Comparison of ENCODE assay signal across 8 mouse cellular contexts in genomic region chr5:8356885-8357651, GRCm38 (mm10). TPM values are rescaled to one million over a fixed set of nuclear protein-coding genes. Genes with fewer than 3 reads are reported as not detected.
A peak's percentile ranks its signal among the peaks of the same experiment; 100 is the strongest.
DNase-seq lines count a peak whose midpoint lies in the region; ATAC-seq lines count a peak whose summit lies in the region.

No protein-coding gene starts in this region.

- 26% methylated on average over 13 of the region's 13 CpGs for WGBS in heart, embryonic 16.5 days
- 17% methylated on average over 13 of the region's 13 CpGs for WGBS in lung, embryonic 16.5 days

- H3K27ac ChIP-seq in heart, embryonic 16.5 days (ENCODE audit: low read length), result peak overlapping the region; percentile 77
- H3K27ac ChIP-seq in lung, embryonic 16.5 days (ENCODE audit: low read length), result no peak overlapping the region

- peak; percentile 70 for ATAC-seq in heart, embryonic 16.5 days (replicated peaks; ENCODE audit: extremely low read depth, insufficient read depth, low FRiP score)
- peak; percentile 86 for ATAC-seq in lung, embryonic 16.5 days (ENCODE audit: low read depth)

- H3K9me3 ChIP-seq in heart, embryonic 16.5 days (replicated peaks; ENCODE audit: control insufficient read depth, low read length), result no peaks in the 10 kb centered on the region
- no peaks in the 10 kb centered on the region for H3K9me3 ChIP-seq in lung, embryonic 16.5 days (ENCODE audit: control insufficient read depth, low read length)

- H3K36me3 ChIP-seq in heart, embryonic 16.5 days (ENCODE audit: control insufficient read depth, insufficient read depth), result no peaks in the 10 kb centered on the region
- no peaks in the 10 kb centered on the region for H3K36me3 ChIP-seq in lung, embryonic 16.5 days (ENCODE audit: control insufficient read depth, insufficient read depth, low read length)

- peak overlapping the region; percentile 27 for H3K4me2 ChIP-seq in heart, embryonic 16.5 days (ENCODE audit: low read depth, low read length)
- no peak overlapping the region for H3K4me2 ChIP-seq in lung, embryonic 16.5 days (ENCODE audit: low read depth, low read length)

- no peaks in the 10 kb centered on the region for H3K27me3 ChIP-seq in heart, embryonic 16.5 days (ENCODE audit: control insufficient read depth, insufficient read depth, low read length)
- no peaks in the 10 kb centered on the region for H3K27me3 ChIP-seq in lung, embryonic 16.5 days (ENCODE audit: control insufficient read depth, insufficient read depth, low read depth, low read length)

- H3K9ac ChIP-seq in heart, embryonic 16.5 days (ENCODE audit: low read length), result peak overlapping the region; percentile 43; the same call in 1 of the 2 replicates
- H3K9ac ChIP-seq in lung, embryonic 16.5 days (ENCODE audit: low read length), result no peak overlapping the region

- H3K4me1 ChIP-seq in heart, embryonic 16.5 days (ENCODE audit: control insufficient read depth, insufficient read depth, low read length), result peaks cover 19% of the 10 kb centered on the region
- H3K4me1 ChIP-seq in lung, embryonic 16.5 days (replicated peaks; ENCODE audit: control insufficient read depth, insufficient read depth, low read length), result peaks cover 16% of the 10 kb centered on the region

- DNase-seq in cerebellum, adult 9-10 months, result peak; percentile 34
- DNase-seq in cerebellum, adult 11-12 months, result no peak
- peak; percentile 89 for DNase-seq in 3T3-L1 (ENCODE audit: low read depth, low spot score)
- DNase-seq in thymus, postnatal 10 days (ENCODE audit: low spot score in 2 of 2), result no peak
- no peak for DNase-seq in right cerebral cortex, postnatal 36 days (ENCODE audit: low spot score in 2 of 2)
- no peak for DNase-seq in natural killer cell, adult 2 months (ENCODE audit: low spot score in 2 of 2)

- no peak overlapping the region for H3K4me3 ChIP-seq in heart, embryonic 16.5 days (ENCODE audit: low read length)
- H3K4me3 ChIP-seq in lung, embryonic 16.5 days (ENCODE audit: low read length), result no peak overlapping the region

RNA-seq across cellular contexts. Expression of gene Adam22, which starts 10.9 kb away (rescaled TPM):
- 7.4 and 7.8 TPM in 2 replicates for polyA plus RNA-seq in heart, embryonic 16.5 days (2015; fragmentation: Nextera tagmentation; extraction: Ambion mirVana)
- 3.7 and 4.3 TPM in 2 replicates for polyA plus RNA-seq in lung, embryonic 16.5 days (2015; fragmentation: Nextera tagmentation; extraction: Ambion mirVana)

Comparison
In these comparisons a context has a peak if more than half of its experiments do, and no peak if none do; other contexts are left out.
1. DNase-seq: peak in cerebellum, adult 9-10 months (single experiment) and 3T3-L1 (single experiment); none in cerebellum, adult 11-12 months (single experiment), thymus, postnatal 10 days (0 of 2), right cerebral cortex, postnatal 36 days (0 of 2) and natural killer cell, adult 2 months (0 of 2).